Mouse (Mus musculus): ENCODE results near the gene Ssbp4. TPM values are rescaled to one million over a fixed set of nuclear protein-coding genes. Genes with fewer than 3 reads are reported as not detected.

Gene Ssbp4
- polyA plus RNA-seq, 1 experiment from 2014 or later, result 37.8 TPM

DNA sequence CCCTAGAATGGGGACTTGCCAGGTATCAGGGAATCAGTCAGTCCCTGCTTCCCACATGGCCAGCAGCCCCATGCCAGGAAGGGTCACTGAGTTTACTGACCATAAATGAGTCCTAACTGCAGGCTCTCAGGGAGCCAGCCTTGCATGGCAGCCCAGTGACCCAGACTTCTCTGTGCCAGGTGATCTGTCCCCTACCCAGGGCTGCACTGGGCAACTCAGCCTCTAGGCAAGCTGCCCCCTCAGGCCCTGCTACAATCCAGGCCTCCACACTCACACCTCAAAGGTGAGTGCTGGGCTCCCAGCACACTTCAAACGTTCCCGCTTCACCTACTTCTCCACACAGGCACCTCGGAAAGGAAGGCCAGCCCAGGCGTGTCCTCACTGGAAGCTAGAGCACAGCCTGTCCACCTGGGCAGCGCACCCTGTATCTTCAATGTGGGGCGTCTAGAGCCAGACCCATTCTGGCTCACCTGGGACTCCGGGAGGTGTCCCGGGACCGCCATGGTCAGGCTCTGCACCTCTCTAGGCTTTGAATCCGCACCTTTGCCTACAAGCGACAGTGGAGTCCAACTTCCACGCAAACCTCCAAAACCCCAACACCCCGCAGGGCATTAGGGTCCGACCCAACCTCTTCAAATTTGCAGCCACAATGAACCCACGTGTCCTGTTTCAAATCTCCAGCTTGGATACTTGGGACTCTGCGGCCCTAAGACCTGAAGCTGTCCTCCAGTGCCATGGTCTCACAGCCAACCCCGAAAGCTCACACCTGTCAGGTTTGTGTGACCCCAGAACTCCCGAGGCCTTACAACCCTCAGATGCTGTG is 1.7 kb downstream of the Ssbp4 start:
- Histone ChIP-seq H3K4me3 (replicated peaks) (peak overlapping the region; percentile 76), H3K4me1 (replicated peaks) (peaks cover 83% of the 10 kb centered on the region), H3K36me3 (replicated peaks) (peaks cover 9% of the 10 kb centered on the region), H3K9me3 (replicated peaks) (no peaks in the 10 kb centered on the region), H3K27me3 (peaks cover 16% of the 10 kb centered on the region), H3K27ac (replicated peaks) (no peak overlapping the region; the same call in 1 of the 2 replicates), H3K4me2 (peak overlapping the region; percentile 100), H3K9ac (peak overlapping the region; percentile 74; the same call in 1 of the 2 replicates)
- no peak for ATAC-seq (ENCODE audit: insufficient read depth)
- 46% methylated on average over 18 of the region's 18 CpGs for WGBS (ENCODE audit: insufficient replicate concordance)

DNA sequence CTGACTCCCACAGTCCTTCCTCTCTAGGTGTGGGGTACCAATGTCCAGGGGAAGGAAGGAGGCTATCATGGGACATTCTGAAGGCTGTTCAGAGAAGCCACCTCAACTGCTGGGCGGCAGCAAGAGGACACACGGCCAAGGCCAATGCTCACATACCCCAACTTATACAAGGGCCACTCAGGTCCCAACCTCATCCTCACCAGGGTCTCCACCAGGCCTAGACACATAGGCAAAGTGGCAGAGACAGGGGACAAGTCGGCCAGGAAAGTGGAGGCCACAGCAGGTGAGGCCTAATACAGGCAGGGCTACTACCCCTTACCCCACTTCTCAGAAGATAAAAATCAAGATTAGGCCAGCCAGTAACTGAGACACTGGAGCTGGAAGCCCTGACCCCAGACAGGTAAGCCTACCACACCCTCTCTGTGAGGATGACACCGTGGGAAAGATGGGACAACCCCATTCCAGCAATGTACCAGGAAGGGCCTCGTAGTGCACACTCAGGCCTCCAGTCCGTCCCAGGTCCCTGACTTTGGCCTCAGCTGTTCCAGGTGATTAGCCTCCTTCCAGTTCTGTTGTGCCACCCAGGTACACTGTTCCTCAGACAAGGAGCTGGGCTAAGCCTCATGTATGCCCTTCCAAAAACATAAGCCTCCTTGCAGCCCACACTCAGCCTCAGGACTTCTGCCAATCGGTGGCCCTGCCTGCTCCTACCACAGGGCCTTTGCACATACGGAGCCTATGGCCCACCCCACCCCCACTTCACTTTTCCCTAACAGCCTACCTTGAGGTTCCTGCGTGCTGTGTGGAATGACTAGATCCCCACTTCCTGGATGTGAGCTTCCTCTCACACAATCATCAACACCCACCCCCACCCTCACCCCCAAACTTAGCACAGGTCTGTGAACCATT is 2.5 kb downstream of the Ssbp4 start:
- no peak overlapping the region for H3K27ac ChIP-seq (replicated peaks)
- peaks cover 16% of the 10 kb centered on the region for H3K27me3 ChIP-seq
- no peaks in the 10 kb centered on the region for H3K9me3 ChIP-seq (replicated peaks)
- H3K4me2 ChIP-seq, result peak overlapping the region; percentile 100; the same call in 1 of the 2 replicates
- WGBS (ENCODE audit: insufficient replicate concordance), result 63% methylated on average over 9 of the region's 9 CpGs
- H3K4me1 ChIP-seq (replicated peaks), result peaks cover 82% of the 10 kb centered on the region
- peaks cover 9% of the 10 kb centered on the region for H3K36me3 ChIP-seq (replicated peaks)
- ATAC-seq (ENCODE audit: insufficient read depth), result no peak
- H3K9ac ChIP-seq, result no peak overlapping the region
- H3K4me3 ChIP-seq (replicated peaks), result no peak overlapping the region

DNA sequence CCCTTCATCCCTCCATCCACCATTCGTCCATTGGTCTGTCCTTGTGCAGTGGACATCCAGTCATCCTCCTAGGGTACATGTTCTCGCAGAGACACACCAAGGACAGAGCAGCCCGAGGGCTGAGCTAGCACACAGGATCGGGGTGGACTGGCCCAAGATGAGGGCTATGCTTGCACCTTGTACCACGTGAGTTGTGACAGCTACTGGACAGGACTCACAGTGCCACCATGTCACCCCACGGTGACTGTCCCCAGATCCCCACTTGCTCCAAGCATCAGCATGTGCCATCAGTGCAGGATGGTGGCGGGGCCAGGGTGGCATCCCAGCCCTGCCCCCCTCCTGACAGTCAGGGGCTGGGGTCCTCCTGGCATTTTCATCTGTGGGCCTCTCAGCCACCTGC is 4.1 kb downstream of the Ssbp4 start:
- ATAC-seq (ENCODE audit: insufficient read depth), result no peak
- Histone ChIP-seq H3K9ac (no peak overlapping the region), H3K27ac (replicated peaks) (no peak overlapping the region), H3K9me3 (replicated peaks) (no peaks in the 10 kb centered on the region), H3K4me2 (no peak overlapping the region), H3K36me3 (replicated peaks) (peaks cover 9% of the 10 kb centered on the region), H3K27me3 (peaks cover 12% of the 10 kb centered on the region), H3K4me3 (replicated peaks) (no peak overlapping the region), H3K4me1 (replicated peaks) (peaks cover 82% of the 10 kb centered on the region)
- 73% methylated on average over 7 of the region's 7 CpGs for WGBS (ENCODE audit: insufficient replicate concordance)

DNA sequence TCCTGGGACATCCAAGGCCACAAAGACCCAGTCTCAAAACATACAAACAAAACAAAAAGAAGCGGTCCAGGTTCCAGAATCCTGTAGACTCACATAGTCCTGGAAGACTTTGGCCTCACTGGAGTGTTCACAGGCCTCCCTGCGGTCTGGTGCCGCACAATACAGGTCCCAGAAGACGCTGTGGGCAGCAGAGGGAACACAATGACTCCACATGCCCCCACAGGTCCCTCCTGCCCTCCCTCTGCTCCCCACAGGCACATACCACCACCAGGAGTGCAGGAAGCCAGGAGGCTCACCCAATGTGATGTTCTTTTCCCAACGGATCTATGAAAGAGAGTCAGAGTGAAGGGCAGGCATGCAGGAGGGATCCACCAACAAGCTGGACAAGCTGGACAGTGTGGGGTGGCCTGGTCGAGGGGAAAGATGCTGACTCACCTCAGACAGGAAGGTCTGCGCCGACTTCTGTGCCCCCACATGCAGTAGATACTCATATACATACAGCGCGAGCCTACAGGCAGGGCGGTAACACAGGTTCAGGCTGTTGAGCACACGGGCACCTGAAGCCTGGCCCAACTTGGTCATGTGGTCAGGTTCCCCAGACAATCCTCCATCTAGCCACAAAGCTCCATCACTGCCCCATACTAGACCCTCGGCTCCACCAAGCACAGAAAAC is 6.4 kb downstream of the Ssbp4 start:
- H3K9ac ChIP-seq, result no peak overlapping the region
- no peak overlapping the region for H3K4me2 ChIP-seq
- H3K27ac ChIP-seq (replicated peaks), result no peak overlapping the region
- no peaks in the 10 kb centered on the region for H3K27me3 ChIP-seq
- WGBS (ENCODE audit: insufficient replicate concordance), result 77% methylated on average over 13 of the region's 13 CpGs
- ATAC-seq (ENCODE audit: insufficient read depth), result no peak
- peaks cover 25% of the 10 kb centered on the region for H3K36me3 ChIP-seq (replicated peaks)
- H3K4me3 ChIP-seq (replicated peaks), result no peak overlapping the region
- H3K4me1 ChIP-seq (replicated peaks), result peaks cover 82% of the 10 kb centered on the region
- no peaks in the 10 kb centered on the region for H3K9me3 ChIP-seq (replicated peaks)

DNA sequence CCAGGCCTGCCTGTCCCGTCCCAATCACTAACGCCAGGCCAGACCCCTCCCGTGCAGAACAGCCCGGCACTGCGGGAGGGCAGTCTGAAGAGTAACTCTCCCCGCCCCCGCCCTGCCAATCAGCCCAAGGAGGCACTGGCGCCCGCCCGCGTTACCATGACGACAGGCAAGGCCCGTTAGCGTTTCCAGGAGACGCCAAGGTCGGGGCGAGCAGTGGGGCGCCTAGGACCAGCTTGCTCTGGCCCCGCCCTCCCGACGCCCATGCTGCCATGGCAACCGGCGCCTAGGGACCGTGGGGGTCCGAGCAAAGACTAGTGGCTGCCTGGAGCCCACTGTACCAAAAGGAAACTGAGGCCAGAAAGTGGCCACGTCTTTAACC is 7.4 kb downstream of the Ssbp4 start:
- Histone ChIP-seq H3K36me3 (replicated peaks) (peaks cover 29% of the 10 kb centered on the region), H3K4me1 (replicated peaks) (peaks cover 80% of the 10 kb centered on the region), H3K27ac (replicated peaks) (peak overlapping the region; percentile 42), H3K9ac (no peak overlapping the region), H3K4me3 (replicated peaks) (peak overlapping the region; percentile 24), H3K4me2 (peak overlapping the region; percentile 56), H3K27me3 (no peaks in the 10 kb centered on the region), H3K9me3 (replicated peaks) (no peaks in the 10 kb centered on the region)
- WGBS (ENCODE audit: insufficient replicate concordance), result 3% methylated on average over 26 of the region's 26 CpGs
- peak; percentile 58 for ATAC-seq (ENCODE audit: insufficient read depth)

DNA sequence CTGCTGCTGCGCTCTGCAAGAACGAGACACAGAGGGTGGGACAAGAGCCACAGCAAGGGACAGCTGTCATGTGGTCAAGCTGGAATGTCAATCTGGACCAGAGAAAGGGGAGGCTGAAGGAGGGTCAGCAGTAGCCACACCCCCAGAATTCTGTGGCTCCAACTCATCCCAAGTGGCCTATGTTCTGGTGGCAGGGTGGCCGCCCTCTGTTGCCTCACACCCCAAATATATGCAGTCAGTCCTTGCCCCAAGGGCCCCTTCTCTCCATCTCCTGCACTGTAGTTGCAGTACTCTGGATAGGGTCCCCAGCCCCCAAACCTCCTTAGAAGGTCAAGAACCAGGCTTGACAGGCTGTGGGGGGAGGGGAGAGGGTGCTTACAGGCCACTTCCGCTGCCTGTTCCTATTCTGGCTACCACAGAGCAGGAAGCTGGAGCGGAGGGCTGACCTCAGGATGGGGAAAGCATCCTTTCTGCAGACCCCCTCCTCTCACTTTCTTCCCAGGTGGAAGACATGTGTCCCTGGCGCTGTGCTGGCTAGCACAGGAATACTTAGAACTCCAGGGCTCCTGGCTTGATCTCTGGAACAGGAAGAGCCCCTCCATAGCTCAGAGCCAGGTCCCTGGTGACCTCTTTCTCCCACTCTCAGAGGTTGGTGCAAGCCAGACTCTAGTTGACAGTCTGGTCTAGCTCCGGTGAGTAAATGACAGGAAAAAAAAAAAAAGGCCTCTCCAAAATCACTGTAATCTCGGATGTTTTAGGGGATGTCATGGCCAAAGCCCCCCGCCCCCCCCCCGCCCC is 8.0 kb downstream of the Ssbp4 start:
- H3K4me2 ChIP-seq, result peak overlapping the region; percentile 56
- peak overlapping the region; percentile 42 for H3K27ac ChIP-seq (replicated peaks)
- peaks cover 80% of the 10 kb centered on the region for H3K4me1 ChIP-seq (replicated peaks)
- peak overlapping the region; percentile 24 for H3K4me3 ChIP-seq (replicated peaks)
- 32% methylated on average over 10 of the region's 10 CpGs for WGBS (ENCODE audit: insufficient replicate concordance)
- peaks cover 35% of the 10 kb centered on the region for H3K36me3 ChIP-seq (replicated peaks)
- no peaks in the 10 kb centered on the region for H3K27me3 ChIP-seq
- H3K9me3 ChIP-seq (replicated peaks), result no peaks in the 10 kb centered on the region
- peak overlapping the region; percentile 26; the same call in 1 of the 2 replicates for H3K9ac ChIP-seq
- no peak for ATAC-seq (ENCODE audit: insufficient read depth)

DNA sequence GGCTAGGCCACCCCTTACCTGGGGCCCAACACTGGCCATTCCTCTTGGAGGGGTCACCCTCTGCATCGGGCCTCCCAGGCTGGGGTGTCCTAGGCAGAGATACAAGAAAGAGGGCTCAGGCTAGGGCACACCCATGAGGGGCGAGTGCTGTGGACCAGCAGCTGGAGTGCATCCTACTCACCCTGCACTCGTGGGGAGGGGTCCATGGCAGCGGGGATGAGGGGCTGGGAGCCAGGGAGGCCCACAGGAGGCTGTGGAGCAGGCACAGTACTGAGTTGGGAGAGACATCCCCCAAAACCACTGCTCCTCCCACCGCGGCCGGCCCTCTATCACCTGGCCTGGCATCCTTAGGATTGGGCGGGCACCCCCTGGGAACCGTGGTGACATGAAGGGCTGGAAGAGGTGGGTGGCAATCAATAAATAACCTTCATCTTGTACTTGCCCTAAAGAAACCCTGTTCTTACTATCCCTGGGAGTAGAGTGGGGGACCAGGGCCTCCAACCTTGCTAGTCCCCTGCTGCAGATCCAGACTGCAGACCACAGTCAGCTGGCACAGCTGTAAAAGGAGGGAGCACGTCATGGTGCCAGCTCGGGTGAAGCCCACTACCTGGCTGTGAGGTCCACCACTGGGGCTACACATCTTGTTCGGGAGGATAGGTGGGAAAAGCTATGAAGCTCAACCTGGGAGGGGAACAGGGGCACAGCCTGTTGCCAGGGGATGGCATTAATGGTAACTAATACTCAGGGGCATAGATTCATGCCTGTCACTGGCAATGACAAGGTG is 9.0 kb downstream of the Ssbp4 start:
- H3K4me1 ChIP-seq (replicated peaks), result peaks cover 88% of the 10 kb centered on the region
- H3K27me3 ChIP-seq, result no peaks in the 10 kb centered on the region
- 78% methylated on average over 12 of the region's 12 CpGs for WGBS (ENCODE audit: insufficient replicate concordance)
- no peak overlapping the region for H3K4me3 ChIP-seq (replicated peaks)
- H3K9ac ChIP-seq, result no peak overlapping the region
- no peak overlapping the region for H3K4me2 ChIP-seq
- no peak for ATAC-seq (ENCODE audit: insufficient read depth)
- H3K27ac ChIP-seq (replicated peaks), result no peak overlapping the region
- H3K9me3 ChIP-seq (replicated peaks), result no peaks in the 10 kb centered on the region
- H3K36me3 ChIP-seq (replicated peaks), result peaks cover 37% of the 10 kb centered on the region

DNA sequence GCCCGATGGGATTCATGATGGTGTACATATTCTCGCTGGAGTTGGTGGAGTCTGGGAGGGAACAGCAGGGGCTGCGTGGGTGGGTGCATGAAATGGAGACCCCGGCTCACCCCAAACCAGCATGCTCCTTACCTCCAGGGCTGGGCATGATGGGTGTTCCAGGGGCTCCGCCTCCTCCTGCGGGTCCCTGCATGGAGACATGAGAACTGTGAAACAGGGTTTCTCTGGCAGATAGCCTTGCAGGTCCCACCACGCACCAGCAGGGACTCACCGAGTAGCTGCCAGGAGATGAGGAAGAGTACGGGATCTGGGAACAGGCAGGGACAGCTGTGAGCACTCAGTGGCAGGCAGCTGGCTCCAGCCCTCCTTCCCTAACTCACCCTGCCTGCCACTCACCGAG is 9.9 kb downstream of the Ssbp4 start:
- 59% methylated on average over 10 of the region's 10 CpGs for WGBS (ENCODE audit: insufficient replicate concordance)
- no peak overlapping the region for H3K9ac ChIP-seq

DNA sequence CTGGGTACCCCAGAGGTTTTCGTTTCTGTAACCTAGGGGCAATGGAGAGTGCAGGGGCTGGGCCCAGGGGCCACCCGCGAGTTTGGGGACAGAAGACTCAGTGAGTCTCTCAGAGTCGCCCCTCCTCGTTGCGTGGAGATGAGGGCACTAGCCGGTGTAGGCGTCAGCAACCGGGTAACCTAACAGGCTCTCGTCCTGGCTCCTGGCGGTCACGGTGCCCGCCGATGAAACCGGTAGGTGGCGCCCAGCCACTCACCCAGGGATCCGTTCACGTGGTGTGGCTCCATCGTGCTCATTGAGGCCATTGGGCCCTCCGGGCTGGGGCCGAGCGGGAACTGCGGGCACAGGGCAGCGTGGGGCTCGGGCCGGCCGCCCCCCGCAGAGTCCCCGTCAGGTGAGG is 10.4 kb downstream of the Ssbp4 start:
- H3K4me1 ChIP-seq (replicated peaks), result peaks cover 93% of the 10 kb centered on the region
- no peak overlapping the region for H3K27ac ChIP-seq (replicated peaks)
- ATAC-seq (ENCODE audit: insufficient read depth), result no peak
- H3K9ac ChIP-seq, result no peak overlapping the region
- H3K27me3 ChIP-seq, result no peaks in the 10 kb centered on the region
- H3K36me3 ChIP-seq (replicated peaks), result peaks cover 37% of the 10 kb centered on the region
- peak overlapping the region; percentile 61 for H3K4me2 ChIP-seq
- 36% methylated on average over 29 of the region's 29 CpGs for WGBS (ENCODE audit: insufficient replicate concordance)
- H3K4me3 ChIP-seq (replicated peaks), result peak overlapping the region; percentile 32
- H3K9me3 ChIP-seq (replicated peaks), result no peaks in the 10 kb centered on the region

More for the DNA sequence above, 9.9 kb downstream of the Ssbp4 start:
- 0 out of 2 replicates have a peak overlapping the region, but pooled peaks have one; percentile 32 for H3K4me3 ChIP-seq (replicated peaks)
- H3K36me3 ChIP-seq (replicated peaks), result peaks cover 37% of the 10 kb centered on the region
- H3K27me3 ChIP-seq, result no peaks in the 10 kb centered on the region
- peak overlapping the region; percentile 61 for H3K4me2 ChIP-seq
- H3K4me1 ChIP-seq (replicated peaks), result peaks cover 90% of the 10 kb centered on the region
- no peaks in the 10 kb centered on the region for H3K9me3 ChIP-seq (replicated peaks)
- no peak overlapping the region for H3K27ac ChIP-seq (replicated peaks)
- no peak for ATAC-seq (ENCODE audit: insufficient read depth)
